In the genomic region with DNA sequence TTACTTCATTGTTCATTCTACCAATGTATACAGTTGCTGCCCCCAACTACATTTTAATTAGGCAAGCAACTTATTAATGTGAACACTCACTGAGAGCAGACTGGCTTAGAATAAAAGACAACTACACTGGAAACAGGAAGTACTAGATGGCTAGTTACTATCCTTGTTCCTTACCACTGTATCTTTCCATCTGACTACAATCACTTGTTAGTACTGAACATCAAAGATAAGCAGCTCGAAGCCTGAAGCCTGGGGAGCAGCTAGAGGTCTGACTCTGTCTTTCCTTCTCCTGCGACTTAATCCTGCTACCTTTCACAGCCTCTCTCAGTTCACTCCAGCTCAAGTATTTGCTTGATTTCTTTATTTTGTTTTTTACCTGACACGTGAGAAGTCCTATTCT, we compare ENCODE assay signal across 33 mouse cellular contexts.
"Had no signal": no experiment of that assay in that cellular context is flagged by ENCODE, and none has a peak within 500 bp of the region (broad histone marks: within the 10 kb centered on the region; RNA-seq: fewer than 3 reads in every experiment).

No protein-coding gene starts in this region.

- H3K4me2 ChIP-seq: heart, embryonic 12.5 days; heart, embryonic 13.5 days; heart, embryonic 15.5 days; hindbrain, embryonic 12.5 days; hindbrain, embryonic 13.5 days; hindbrain, embryonic 14.5 days; hindbrain, embryonic 15.5 days; intestine, embryonic 15.5 days; kidney, embryonic 15.5 days had no signal

- H3K4me3 ChIP-seq: heart, embryonic 12.5 days; heart, embryonic 13.5 days; heart, embryonic 15.5 days; hindbrain, embryonic 10.5 days; hindbrain, embryonic 12.5 days; hindbrain, embryonic 13.5 days; hindbrain, embryonic 15.5 days; intestine, embryonic 15.5 days; kidney, embryonic 15.5 days; layer of hippocampus, adult 2 months; left cerebral cortex, adult 2 months had no signal

- H3K4me1 ChIP-seq: heart, embryonic 12.5 days; heart, embryonic 13.5 days; heart, embryonic 15.5 days; hindbrain, embryonic 10.5 days; hindbrain, embryonic 12.5 days; hindbrain, embryonic 13.5 days; hindbrain, embryonic 15.5 days; intestine, embryonic 15.5 days; kidney, embryonic 15.5 days had no signal

- H3K27ac ChIP-seq: heart, embryonic 13.5 days; heart, embryonic 15.5 days; hindbrain, embryonic 10.5 days; hindbrain, embryonic 12.5 days; hindbrain, embryonic 13.5 days; hindbrain, embryonic 14.5 days; hindbrain, embryonic 15.5 days; hindbrain, postnatal 0 days; intestine, embryonic 15.5 days; kidney, embryonic 15.5 days; kidney, postnatal 0 days; layer of hippocampus, adult 2 months; left cerebral cortex, adult 2 months had no signal

- H3K9ac ChIP-seq: heart, embryonic 12.5 days; heart, embryonic 13.5 days; heart, embryonic 15.5 days; hindbrain, embryonic 12.5 days; hindbrain, embryonic 13.5 days; hindbrain, embryonic 14.5 days; hindbrain, embryonic 15.5 days; intestine, embryonic 15.5 days; kidney, embryonic 15.5 days had no signal

- H3K27me3 ChIP-seq: heart, embryonic 12.5 days; heart, embryonic 13.5 days; heart, embryonic 15.5 days; hindbrain, embryonic 12.5 days; hindbrain, embryonic 13.5 days; hindbrain, embryonic 15.5 days; intestine, embryonic 15.5 days; kidney, embryonic 15.5 days had no signal

- H3K9me3 ChIP-seq: heart, embryonic 15.5 days; hindbrain, embryonic 13.5 days; hindbrain, embryonic 15.5 days; intestine, embryonic 15.5 days; kidney, embryonic 15.5 days had no signal

- ATAC-seq: hindbrain, embryonic 16.5 days; hindbrain, postnatal 0 days; inflammation-experienced regulatory T-cells, adult 6 months; intestine, embryonic 15.5 days; intestine, embryonic 16.5 days; intestine, postnatal 0 days had no signal

- DNase-seq: heart, postnatal 10 days; heart, postnatal 14 days; heart, postnatal 4 days; kidney, adult 11 months; kidney, adult 18-20 months; kidney, adult 2 months; kidney, adult 8-10 months; kidney, adult 9 months; kidney, postnatal 10 days; kidney, postnatal 14 days; kidney, postnatal 25 days; kidney, postnatal 36 days; kidney, postnatal 4 days; layer of hippocampus, adult 9-11 months; layer of hippocampus, postnatal 36 days had no signal

- H3K36me3 ChIP-seq: heart, embryonic 12.5 days; heart, embryonic 13.5 days; heart, embryonic 15.5 days; hindbrain, embryonic 10.5 days; hindbrain, embryonic 12.5 days; hindbrain, embryonic 13.5 days; hindbrain, embryonic 15.5 days; intestine, embryonic 15.5 days; kidney, embryonic 15.5 days had no signal
